Mouse (Mus musculus) gastrocnemius, adult 18-20 months (tissue): ENCODE data around the gene Plekhg2. TPM values are rescaled to one million over a fixed set of nuclear protein-coding genes. Genes with fewer than 3 reads are reported as not detected.

Source experiments
- DNase-seq: peaks from one replicate; pipeline ENCODE4 v3.0.0; 2021; ENCODE audit warnings: low spot score
- total RNA-seq, 2 experiments: library from RNA; stranded (reverse); gene quantifications; 2 replicates each; pipeline ENCODE4 v1.2.3; 2021

The Plekhg2 gene
- total RNA-seq, 2 experiments from 2014 or later, result 4.8 to 5.9 TPM

- no peak for DNase-seq
Observed at GRCm38 (mm10) chr7:28383606-28384005, 11.2 kb upstream of the Plekhg2 start.

GRCm38 (mm10) chr7:28382981-28383396 lies 10.6 kb upstream of the Plekhg2 start:
- peak; percentile 47 for DNase-seq

GRCm38 (mm10) chr7:28382347-28382951 lies 10.1 kb upstream of the Plekhg2 start:
- peak; percentile 32 for DNase-seq

- peak; percentile 86 for DNase-seq
Observed at GRCm38 (mm10) chr7:28381938-28382337, 9.5 kb upstream of the Plekhg2 start.

- DNase-seq, result peak; percentile 90
Observed at GRCm38 (mm10) chr7:28381017-28381790, 8.8 kb upstream of the Plekhg2 start.

- no peak for DNase-seq
Observed at GRCm38 (mm10) chr7:28380237-28381016, 8.0 kb upstream of the Plekhg2 start, which contains the start of gene Zfp36. Gene Zfp36, minus strand, starts transcription at chr7:28380253.

GRCm38 (mm10) chr7:28378769-28379651 lies 6.6 kb upstream of the Plekhg2 start:
- DNase-seq, result peak; percentile 96

GRCm38 (mm10) chr7:28378066-28378690 lies 5.8 kb upstream of the Plekhg2 start:
- peak; percentile 76 for DNase-seq

- DNase-seq, result peak; percentile 43
Observed at GRCm38 (mm10) chr7:28377190-28378065, 5.0 kb upstream of the Plekhg2 start.

GRCm38 (mm10) chr7:28376011-28376771 lies 3.8 kb upstream of the Plekhg2 start:
- DNase-seq, result peak; percentile 92

- DNase-seq, result peak; percentile 94
Observed at GRCm38 (mm10) chr7:28375176-28375921, 3.0 kb upstream of the Plekhg2 start.

GRCm38 (mm10) chr7:28374647-28375046 lies 2.2 kb upstream of the Plekhg2 start:
- no peak for DNase-seq

- DNase-seq, result no peak
Observed at GRCm38 (mm10) chr7:28373891-28374495, 1.6 kb upstream of the Plekhg2 start.

GRCm38 (mm10) chr7:28373131-28373581 lies 757 bp upstream of the Plekhg2 start:
- DNase-seq, result peak; percentile 89

GRCm38 (mm10) chr7:28371514-28371989 lies 847 bp downstream of the Plekhg2 start:
- DNase-seq, result peak; percentile 65

GRCm38 (mm10) chr7:28370977-28371513 lies 1.4 kb downstream of the Plekhg2 start:
- DNase-seq, result no peak

- no peak for DNase-seq
Observed at GRCm38 (mm10) chr7:28370051-28370450, 2.3 kb downstream of the Plekhg2 start.
